Mouse (Mus musculus) thymus, postnatal 36 days (tissue): ENCODE data around the gene Slc37a2.
A peak's percentile ranks its signal among the peaks of the same experiment; 100 is the strongest.
"Not testable (repeated sequence)": the region's sequence is repeated elsewhere in the genome, so short reads cannot be mapped to it uniquely, and the experiment has no call there.

Experiments used
- DNase-seq, 2 experiments: peaks; one replicate each; pipeline ENCODE4 v3.0.0; 2022; ENCODE audit warnings: mixed read lengths in 2 of 2

Gene Slc37a2

GRCm38 (mm10) chr9:37255149-37255888 lies at the start of gene Slc37a2:
Gene Slc37a2 (minus strand): TSS chr9:37255738.
- DNase-seq, result peak; percentile 76 to 81

GRCm38 (mm10) chr9:37301720-37302119 lies 46.2 kb upstream of the Slc37a2 start:
- DNase-seq, result no peak

GRCm38 (mm10) chr9:37300501-37300900 lies 45.0 kb upstream of the Slc37a2 start:
- DNase-seq, result not testable (repeated sequence)

DNA sequence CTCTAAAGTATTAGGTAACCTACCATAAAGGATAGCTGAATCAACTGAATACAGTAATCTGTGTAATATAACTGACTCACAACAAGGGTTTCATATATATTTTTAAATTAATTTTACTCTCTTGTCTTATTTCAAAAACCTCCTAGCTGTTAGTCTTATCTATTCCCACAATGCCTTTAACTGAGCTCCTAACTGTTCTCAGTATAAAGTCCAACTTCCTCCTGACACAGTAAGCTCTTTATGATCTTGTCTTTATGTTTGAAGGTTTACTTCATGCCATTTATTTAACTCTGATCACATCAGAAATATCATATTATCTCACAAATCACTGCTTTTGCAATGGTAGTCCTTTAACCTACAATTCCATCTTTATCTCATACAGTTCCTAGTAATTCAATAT lies 40.0 kb upstream of the Slc37a2 start:
- no peak for DNase-seq

DNA sequence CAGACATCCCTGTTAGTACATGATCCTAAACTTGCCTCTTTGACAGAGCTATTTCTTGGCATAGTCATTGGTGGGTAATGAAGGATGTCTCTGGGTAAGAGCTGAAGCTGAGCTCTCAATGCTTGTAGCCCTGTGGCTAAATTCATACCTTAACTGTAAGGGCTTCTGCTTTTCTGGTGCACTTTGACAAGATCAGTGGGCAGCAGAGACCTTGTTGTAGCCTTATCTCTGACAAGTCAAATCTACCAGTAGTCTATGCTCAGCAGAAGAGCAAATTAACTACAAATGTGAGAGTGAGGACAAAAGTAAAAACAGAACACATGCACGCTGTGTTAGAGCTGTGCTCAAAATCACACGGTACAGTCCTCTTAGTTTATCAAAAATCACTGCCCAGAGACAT lies 11.1 kb upstream of the Slc37a2 start:
- DNase-seq, result no peak

- peak; percentile 73 to 76 for DNase-seq
These were observed 319 bp upstream of the Slc37a2 start for GRCm38 (mm10) chr9:37255889-37256225.

- no peak for DNase-seq
These were observed 917 bp downstream of the Slc37a2 start for GRCm38 (mm10) chr9:37254531-37255110.

DNA sequence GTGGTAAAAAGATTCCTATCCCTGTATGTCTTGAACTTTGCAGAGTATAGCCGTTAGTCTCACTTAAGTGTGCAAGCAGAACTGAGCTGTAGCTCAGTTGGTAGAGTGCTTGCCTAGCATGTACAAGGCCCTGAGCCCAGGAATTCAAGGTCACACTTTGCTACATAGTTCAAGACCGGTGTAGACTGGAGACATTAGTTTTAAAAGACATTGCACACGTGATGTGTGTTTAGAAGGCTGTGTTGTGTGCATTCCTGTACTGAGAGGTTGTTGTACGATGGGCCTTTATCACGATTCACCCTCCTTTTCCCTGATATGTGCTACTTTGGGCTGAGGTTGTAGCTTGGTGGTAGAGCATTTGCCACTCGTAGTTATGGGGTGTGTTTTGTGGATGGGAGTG lies 4.9 kb downstream of the Slc37a2 start:
- DNase-seq, result no peak

GRCm38 (mm10) chr9:37249976-37250375 lies 5.6 kb downstream of the Slc37a2 start:
- DNase-seq, result no peak

GRCm38 (mm10) chr9:37248381-37248906 lies 7.1 kb downstream of the Slc37a2 start:
- DNase-seq, result peak in 1 of 2 experiments; percentile 63

- peak in 1 of 2 experiments; percentile 44 for DNase-seq
These were observed 8.1 kb downstream of the Slc37a2 start for GRCm38 (mm10) chr9:37247429-37247828.

- DNase-seq, result no peak
These were observed 9.7 kb downstream of the Slc37a2 start for GRCm38 (mm10) chr9:37245810-37246209.

- peak in 1 of 2 experiments; percentile 40 for DNase-seq
These were observed 10.1 kb downstream of the Slc37a2 start for GRCm38 (mm10) chr9:37245404-37245803.

DNA sequence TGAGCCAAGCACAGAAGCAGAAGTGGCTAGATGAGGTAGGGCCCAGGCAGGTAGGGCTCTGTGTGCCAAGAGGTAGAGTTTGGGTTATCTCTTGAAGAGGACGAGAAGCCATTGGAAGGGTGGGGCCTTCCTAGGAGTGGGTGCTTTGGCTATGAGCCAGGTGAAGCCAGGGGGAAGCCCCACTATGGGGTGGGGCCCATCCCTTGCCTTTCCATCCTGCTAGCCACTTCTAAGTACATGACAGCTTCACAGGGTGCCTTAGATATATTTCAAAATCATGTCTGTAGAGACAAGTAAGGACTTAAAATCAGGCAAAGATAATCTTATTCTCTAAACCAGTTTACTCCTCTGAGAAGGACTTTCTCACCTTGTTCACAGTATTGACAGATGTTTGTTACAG lies 10.9 kb downstream of the Slc37a2 start:
- no peak for DNase-seq

GRCm38 (mm10) chr9:37242764-37243163 lies 12.8 kb downstream of the Slc37a2 start:
- DNase-seq, result no peak

DNA sequence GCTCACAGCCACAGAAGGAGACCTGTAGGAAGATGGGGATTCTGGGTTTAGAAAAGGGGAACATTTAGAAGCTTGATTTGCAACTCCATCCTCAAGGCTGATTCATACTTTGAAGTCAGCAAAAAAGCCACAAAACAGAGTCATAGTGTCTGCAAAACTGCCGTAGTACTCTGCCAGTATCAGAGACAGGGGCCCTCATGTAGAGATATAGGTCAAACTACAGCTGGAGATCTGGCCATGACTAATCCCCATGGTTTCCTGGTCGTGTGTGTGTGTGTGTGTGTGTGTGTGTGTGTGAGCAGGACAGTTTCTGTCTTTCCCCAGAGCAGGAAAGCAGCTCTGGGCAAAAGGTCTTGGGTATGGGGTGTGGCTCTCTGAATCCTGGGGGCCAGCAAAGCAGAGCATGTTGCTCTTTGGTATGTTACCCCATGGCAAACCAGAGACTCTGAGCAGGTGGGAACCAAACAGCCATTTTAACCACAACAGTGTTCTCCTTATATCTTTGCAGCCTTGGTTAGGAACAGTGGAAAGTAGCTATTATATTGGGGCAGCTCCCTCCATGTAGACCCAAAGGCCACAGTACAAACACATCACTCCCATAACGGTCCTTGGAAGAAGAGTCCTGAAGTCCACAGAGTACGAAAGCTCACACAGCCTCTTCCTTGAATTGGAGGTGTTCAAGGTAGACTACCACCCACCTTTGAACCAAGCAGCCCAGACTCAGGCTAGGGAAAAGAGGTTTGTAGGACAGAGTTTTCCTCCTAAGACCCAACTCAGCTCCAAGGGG lies 19.4 kb downstream of the Slc37a2 start:
- DNase-seq, result peak; percentile 59 to 65

- peak in 1 of 2 experiments; percentile 68 for DNase-seq
These were observed 23.0 kb downstream of the Slc37a2 start for GRCm38 (mm10) chr9:37232201-37233195.

DNA sequence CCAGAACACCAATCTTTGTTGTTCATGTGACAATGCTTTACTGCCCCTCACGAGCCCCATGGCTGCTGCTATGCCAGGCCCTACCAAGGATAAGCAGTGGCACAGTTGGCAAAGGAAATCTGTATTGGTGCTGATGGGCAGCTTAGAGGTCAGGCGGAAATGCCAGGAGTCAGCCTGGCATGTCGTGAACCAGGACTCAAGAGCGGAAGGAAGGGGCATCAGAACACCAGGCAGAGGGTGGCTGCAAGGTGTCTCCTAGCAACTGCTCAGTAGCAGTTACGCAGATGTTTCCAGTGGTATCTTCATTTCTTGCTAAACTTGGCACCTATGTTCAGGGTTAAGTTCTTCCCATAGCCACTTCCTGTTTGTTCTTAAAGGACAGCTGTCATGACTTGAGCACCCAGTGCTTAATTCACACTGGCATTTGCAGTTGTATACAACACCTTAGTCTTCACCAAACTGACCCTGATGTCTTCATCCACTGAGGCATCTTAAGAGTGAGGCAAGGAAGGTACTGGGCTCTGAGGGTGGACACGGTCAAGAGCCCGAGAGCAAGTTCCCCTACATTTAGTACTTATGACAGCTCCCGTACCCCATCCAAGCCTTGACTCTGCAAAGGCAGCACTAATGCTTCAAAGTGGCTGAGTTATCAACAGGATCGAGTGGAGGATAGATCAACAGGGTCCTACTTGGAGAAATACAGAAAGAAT lies 24.9 kb downstream of the Slc37a2 start:
- peak; percentile 66 to 80 for DNase-seq

- peak; percentile 60 to 64 for DNase-seq
These were observed 25.6 kb downstream of the Slc37a2 start for GRCm38 (mm10) chr9:37229880-37230325.

DNA sequence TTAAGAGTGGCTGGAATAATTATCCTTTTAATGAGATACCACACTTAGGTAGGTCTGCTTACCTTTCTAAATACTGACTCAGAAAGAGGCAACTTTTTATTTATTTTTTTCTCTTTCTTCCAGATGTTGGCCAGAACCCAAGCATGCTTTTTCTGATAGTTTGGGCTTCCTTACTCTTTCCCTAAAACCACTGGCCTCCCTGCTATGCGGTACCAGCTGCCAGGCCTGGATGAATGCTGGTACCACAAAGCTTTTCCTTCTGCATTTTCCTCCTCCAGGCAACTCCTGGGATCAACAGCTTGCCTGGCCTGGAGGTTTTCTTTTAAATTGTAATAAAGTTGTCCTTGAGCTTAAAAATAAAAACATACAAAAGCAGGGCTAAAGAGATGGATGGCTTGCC lies 30.0 kb downstream of the Slc37a2 start:
- no peak for DNase-seq

- no peak for DNase-seq
These were observed 34.8 kb downstream of the Slc37a2 start for GRCm38 (mm10) chr9:37220755-37221154.
